Mouse (Mus musculus) olfactory bulb, adult 2 months (tissue): ENCODE data around the gene Gmds. TPM values are rescaled to one million over a fixed set of nuclear protein-coding genes. Genes with fewer than 3 reads are reported as not detected.

Experiments used
- H3K27ac ChIP-seq: fragments of 200-500 bp; 2 replicates; pipeline ENCODE4 v1.5.1; 2012; ENCODE audit warnings: low read depth, low read length; ENCODE audit not compliant: insufficient read depth
- H3K4me1 ChIP-seq: fragments of 200-500 bp; 2 replicates; pipeline ENCODE4 v1.6.1; 2012; ENCODE audit warnings: low read length; ENCODE audit not compliant: control insufficient read depth, insufficient read depth
- H3K4me3 ChIP-seq: fragments of 200-500 bp; 2 replicates; pipeline ENCODE4 v1.5.1; 2012; ENCODE audit warnings: mild to moderate bottlenecking, low read depth, low read length, moderate library complexity; ENCODE audit not compliant: insufficient read depth
- CTCF ChIP-seq: fragments of 200-500 bp; IDR thresholded peaks from 2 replicates; pipeline ENCODE4 v1.5.1; 2012; ENCODE audit warnings: low read depth, mild to moderate bottlenecking, low read length, moderate library complexity; ENCODE audit not compliant: insufficient read depth
- POLR2A ChIP-seq: fragments of 200-500 bp; IDR thresholded peaks from 2 replicates; pipeline ENCODE4 v1.6.1; 2012; ENCODE audit warnings: mild to moderate bottlenecking, low read depth, low read length, moderate library complexity; ENCODE audit not compliant: insufficient read depth
- WGBS: fragments of 180-500 bp; shearing (Covaris S2); methylation state at CpG from one replicate; pipeline ENCODE4 v1.1.7; 2018; 5-methylcytosine and 5-hydroxymethylcytosine counted together
- polyA plus RNA-seq: library from polyadenylated mRNA; stranded (reverse); fragments of >200 nt; gene quantifications from 2 replicates; pipeline ENCODE4 v1.2.4, GENCODE M21; 2012; ENCODE audit warnings: low replicate concordance; ENCODE audit not compliant: missing spikeins, insufficient read depth, insufficient read length

Gmds gene
- polyA plus RNA-seq, 1 experiment, result not detected

DNA sequence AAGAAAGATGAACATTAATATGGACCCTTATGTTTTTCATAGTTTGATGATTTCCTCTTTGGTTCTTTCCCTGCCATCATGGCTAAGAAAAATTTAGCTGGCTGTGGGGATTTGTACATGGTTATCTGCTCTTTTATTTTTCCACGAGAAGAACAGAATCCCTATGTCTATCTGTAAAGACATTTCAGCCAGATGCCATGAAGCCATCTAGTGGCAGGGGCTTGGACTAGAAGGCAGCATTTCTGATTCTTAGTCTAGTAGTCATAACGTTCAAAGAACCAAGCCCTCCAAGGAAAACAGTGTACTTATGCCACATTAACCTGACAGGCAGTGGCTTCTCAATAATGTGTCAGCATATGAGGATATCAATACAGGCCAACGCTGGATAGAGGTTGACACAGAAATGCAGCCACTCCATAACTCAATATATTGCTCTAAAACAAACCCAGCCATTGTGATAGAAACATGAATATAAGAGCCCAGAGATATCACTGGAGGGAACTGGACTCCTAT, 510.7 kb downstream of the Gmds start:
- no peak overlapping the region for H3K4me3 ChIP-seq
- 63% methylated on average over 3 of the region's 3 CpGs for whole genome bisulfite sequencing
- H3K27ac ChIP-seq, result no peak overlapping the region
- no peaks in the 10 kb centered on the region for H3K4me1 ChIP-seq
- TF ChIP-seq CTCF (no peak), POLR2A (no peak)

- WGBS, result 84% methylated on average over 5 of the region's 5 CpGs
- H3K4me3 ChIP-seq, result no peak overlapping the region
- no peaks in the 10 kb centered on the region for H3K4me1 ChIP-seq
- no peak for TF ChIP-seq POLR2A
- TF ChIP-seq CTCF, result no peak
- H3K27ac ChIP-seq, result no peak overlapping the region
These were observed 511.4 kb downstream of the Gmds start for GRCm38 (mm10) chr13:31827160-31827559.

DNA sequence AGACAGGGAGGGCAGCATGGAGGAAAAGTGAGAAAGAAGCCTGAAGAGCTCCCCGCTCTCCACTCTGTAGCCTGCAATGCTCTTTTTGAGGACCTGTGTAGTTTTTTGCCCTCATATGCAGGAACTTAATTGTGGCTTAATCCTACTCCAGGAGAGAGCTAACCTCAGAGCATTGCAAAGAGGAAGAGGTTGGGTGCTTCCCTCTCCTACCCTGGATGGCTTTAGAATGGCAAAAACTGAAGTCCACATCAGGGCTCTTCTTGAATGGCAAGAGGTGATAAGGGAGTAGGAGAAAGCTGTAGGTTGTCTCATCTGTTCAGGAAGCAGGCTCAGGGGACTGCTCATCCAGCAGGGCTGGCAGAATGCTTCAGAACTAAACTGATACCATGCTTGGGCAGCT, 513.4 kb downstream of the Gmds start:
- 89% methylated on average over 1 of the region's 1 CpGs for WGBS
- no peak overlapping the region for H3K4me3 ChIP-seq
- no peaks in the 10 kb centered on the region for H3K4me1 ChIP-seq
- TF ChIP-seq POLR2A (no peak), CTCF (no peak)
- H3K27ac ChIP-seq, result no peak overlapping the region

DNA sequence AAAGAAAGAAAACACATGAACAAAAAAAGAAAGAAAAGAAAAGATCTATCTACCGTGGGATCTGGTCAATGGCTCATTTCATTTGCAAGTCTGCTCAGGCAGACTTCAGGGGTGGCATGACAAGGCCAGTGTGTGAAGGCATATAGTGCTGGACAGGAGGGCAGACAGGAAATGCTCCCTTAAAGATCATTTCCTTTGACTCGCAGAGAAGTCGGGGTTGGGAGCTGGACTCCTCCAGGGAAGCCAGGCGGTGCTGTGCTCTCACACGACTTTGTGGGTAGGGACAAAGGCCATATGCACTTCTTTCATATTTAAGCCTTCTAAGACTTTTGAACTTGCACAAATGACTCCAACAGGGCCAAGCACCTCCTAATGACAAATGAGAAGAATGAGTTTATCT, 515.2 kb downstream of the Gmds start:
- 62% methylated on average over 5 of the region's 5 CpGs for WGBS
- Histone ChIP-seq H3K27ac (no peak overlapping the region), H3K4me3 (no peak overlapping the region), H3K4me1 (no peaks in the 10 kb centered on the region)
- no peak for TF ChIP-seq POLR2A
- TF ChIP-seq CTCF, result no peak

DNA sequence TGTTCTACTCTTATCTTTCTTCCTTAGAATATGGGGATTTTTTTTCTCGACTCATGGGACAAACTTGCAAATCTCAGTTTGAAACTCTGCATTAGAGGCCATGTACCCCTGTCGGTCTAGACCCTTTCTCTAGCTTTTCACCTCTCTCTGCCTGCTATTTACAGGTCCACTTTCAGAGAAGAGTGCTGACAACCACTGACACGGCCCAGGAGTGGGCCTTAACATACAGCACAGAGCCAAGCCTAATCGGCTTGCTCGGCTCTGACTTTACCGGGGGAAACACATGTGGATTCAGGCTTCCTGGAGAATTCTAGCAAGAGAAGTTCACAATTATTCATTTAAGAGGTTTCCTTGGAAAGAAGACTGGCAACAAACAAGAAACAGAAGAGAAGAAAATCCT, 517.5 kb downstream of the Gmds start:
- H3K4me1 ChIP-seq, result no peaks in the 10 kb centered on the region
- WGBS, result 66% methylated on average over 6 of the region's 6 CpGs
- H3K27ac ChIP-seq, result no peak overlapping the region
- no peak overlapping the region; the same call in 1 of the 2 replicates for H3K4me3 ChIP-seq
- TF ChIP-seq CTCF (no peak), POLR2A (no peak)

GRCm38 (mm10) chr13:31820587-31821017, 517.9 kb downstream of the Gmds start:
- WGBS, result 16% methylated on average over 16 of the region's 16 CpGs
- Histone ChIP-seq H3K4me1 (no peaks in the 10 kb centered on the region), H3K27ac (no peak overlapping the region), H3K4me3 (peak overlapping the region; percentile 19)
- TF ChIP-seq POLR2A (no peak), CTCF (no peak)

DNA sequence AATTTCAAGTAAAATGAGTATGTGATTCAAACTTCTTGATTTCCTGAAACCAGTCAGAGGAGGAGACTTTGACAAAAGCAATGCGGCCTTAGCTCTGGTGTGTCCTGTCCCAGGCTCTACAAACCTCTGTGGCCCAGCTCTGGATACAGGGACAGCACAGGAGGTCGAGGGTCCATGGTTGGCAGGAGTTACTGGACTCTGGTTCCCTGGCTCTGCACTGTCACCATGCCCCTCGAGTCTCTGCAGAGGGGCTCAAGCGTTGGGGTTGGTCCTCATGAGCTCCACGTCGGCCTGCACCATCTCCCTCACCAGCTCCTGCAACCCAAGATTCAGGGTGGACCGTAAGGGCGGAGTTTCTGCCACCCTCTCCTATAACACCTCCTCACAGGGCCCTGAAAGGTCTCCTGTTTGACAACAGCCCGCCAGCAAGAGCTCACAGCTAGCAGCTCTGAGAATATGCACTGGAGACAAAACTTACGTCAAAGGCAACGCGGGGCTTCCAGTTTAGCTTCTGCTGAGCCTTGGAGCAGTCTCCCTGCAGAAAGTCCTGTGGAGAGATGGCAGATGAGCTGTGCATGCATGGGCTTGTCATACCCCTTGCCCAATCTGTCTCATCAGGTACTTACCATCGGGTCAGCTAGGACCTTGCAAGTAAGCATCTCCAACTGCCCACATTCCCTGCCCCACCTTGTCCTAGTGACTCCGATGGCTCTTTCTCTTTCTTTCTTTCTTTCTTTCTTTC, 518.7 kb downstream of the Gmds start:
- Histone ChIP-seq H3K4me1 (no peaks in the 10 kb centered on the region), H3K4me3 (no peak overlapping the region), H3K27ac (no peak overlapping the region)
- TF ChIP-seq CTCF (no peak), POLR2A (no peak)
- 69% methylated on average over 14 of the region's 14 CpGs for WGBS

DNA sequence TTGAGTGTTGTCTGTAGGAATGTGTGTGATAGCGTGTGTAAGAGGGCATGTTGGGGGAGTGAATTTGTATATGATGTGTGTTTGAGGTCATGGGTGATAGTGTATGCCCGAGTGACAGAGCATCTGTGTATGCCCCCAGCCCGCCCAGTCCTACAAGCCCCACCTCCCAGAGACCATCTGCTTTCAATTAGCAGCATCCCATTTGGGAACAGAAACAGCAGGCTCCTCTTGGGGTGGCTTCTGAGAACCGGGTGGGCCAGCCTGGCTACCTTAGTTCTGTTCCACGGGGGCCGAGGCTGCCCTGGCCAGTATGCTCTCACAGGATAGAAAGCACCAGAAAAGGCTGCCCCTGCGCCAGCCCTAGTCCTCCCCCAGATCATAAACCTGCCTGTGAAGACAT, 520.2 kb downstream of the Gmds start:
- no peak for TF ChIP-seq POLR2A
- Histone ChIP-seq H3K27ac (no peak overlapping the region), H3K4me1 (no peaks in the 10 kb centered on the region), H3K4me3 (no peak overlapping the region)
- 82% methylated on average over 7 of the region's 7 CpGs for WGBS

DNA sequence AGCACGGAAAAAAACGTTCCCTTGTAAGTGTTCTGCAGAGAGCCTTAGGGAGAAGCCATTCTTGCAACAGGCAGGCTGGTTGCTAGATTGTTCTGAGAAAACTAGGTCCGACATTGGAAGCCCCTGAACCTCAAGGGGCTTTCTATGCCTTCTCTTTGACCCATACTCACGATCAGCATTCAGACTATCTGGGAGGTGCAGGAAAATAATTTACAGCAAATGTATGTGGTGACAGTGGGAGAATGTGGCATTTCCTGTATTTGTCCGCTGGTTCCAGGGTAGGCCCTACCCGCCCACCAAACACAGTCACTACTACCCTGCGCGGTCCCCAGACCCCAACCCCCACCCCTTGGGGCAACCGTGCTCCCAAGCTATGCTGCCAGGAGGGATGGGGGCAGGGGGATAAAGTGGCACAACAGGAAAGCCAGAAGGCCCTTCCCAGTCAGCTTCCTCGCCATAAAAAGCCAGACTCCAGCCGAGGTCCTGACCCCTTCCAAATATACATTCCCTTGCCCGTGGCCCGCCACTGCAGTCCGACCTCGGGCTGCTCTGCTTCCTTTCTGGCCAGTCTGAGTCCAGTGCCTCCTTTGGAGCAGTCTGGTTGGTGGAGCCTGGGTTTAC, 523.0 kb downstream of the Gmds start:
- no peak for TF ChIP-seq POLR2A
- TF ChIP-seq CTCF, result no peak
- no peak overlapping the region for H3K4me3 ChIP-seq
- H3K27ac ChIP-seq, result no peak overlapping the region
- WGBS, result 71% methylated on average over 15 of the region's 15 CpGs
- H3K4me1 ChIP-seq, result no peaks in the 10 kb centered on the region

- H3K27ac ChIP-seq, result no peak overlapping the region
- H3K4me3 ChIP-seq, result no peak overlapping the region
- 88% methylated on average over 2 of the region's 2 CpGs for WGBS
- TF ChIP-seq POLR2A, result no peak
- no peak for TF ChIP-seq CTCF
- peaks cover 9% of the 10 kb centered on the region for H3K4me1 ChIP-seq
These were observed 525.8 kb downstream of the Gmds start for GRCm38 (mm10) chr13:31812701-31813100.
